Comparison of ENCODE assay signal across 8 mouse cellular contexts in the genomic region with DNA sequence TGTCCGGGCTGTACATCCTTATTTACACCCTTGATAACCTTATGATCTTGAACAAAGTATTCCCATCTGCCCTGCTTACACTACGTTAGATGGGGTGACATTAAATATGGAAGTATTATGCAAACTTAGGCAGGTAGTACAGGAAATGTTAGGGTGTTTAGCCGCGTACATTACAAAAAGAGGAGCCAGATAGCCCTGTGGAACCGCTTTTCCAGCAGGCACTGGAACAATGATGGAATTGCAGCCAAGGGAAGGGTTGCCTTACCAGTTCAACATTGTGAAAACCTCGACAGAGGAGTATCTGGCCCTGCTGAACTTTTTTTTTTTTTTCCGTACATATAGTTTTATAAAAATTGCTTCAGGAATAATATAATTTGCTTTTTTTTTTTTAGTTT. TPM values are rescaled to one million over a fixed set of nuclear protein-coding genes. Genes with fewer than 3 reads are reported as not detected.
A peak's percentile ranks its signal among the peaks of the same experiment; 100 is the strongest.
DNase-seq lines count a peak whose midpoint lies in the region; ATAC-seq lines count a peak whose summit lies in the region.

No protein-coding gene starts in this region.

- H3K4me2 ChIP-seq in kidney, embryonic 14.5 days (replicated peaks; ENCODE audit: low read depth, low read length), result peak overlapping the region; percentile 93
- H3K4me2 ChIP-seq in hindbrain, embryonic 15.5 days, result peak overlapping the region; percentile 83
- peak overlapping the region; percentile 94 for H3K4me2 ChIP-seq in midbrain, embryonic 14.5 days (ENCODE audit: low read length)

- H3K4me1 ChIP-seq in kidney, embryonic 14.5 days (ENCODE audit: control insufficient read depth, insufficient read depth, low read length), result peaks cover 9% of the 10 kb centered on the region; the same call in 1 of the 2 replicates
- H3K4me1 ChIP-seq in hindbrain, embryonic 15.5 days (replicated peaks), result peaks cover 22% of the 10 kb centered on the region
- H3K4me1 ChIP-seq in midbrain, embryonic 14.5 days (ENCODE audit: control insufficient read depth, insufficient read depth, low read length), result peaks cover 13% of the 10 kb centered on the region

- no peak for ATAC-seq in kidney, embryonic 14.5 days (ENCODE audit: low FRiP score, low TSS enrichment)
- no peak; the same call in 1 of the 2 replicates for ATAC-seq in hindbrain, embryonic 15.5 days (ENCODE audit: low FRiP score, low read depth)
- ATAC-seq in midbrain, embryonic 14.5 days (ENCODE audit: low FRiP score, low TSS enrichment), result no peak

- no peaks in the 10 kb centered on the region for H3K9me3 ChIP-seq in kidney, embryonic 14.5 days (ENCODE audit: control insufficient read depth, low read length)
- no peaks in the 10 kb centered on the region for H3K9me3 ChIP-seq in hindbrain, embryonic 15.5 days
- no peaks in the 10 kb centered on the region for H3K9me3 ChIP-seq in midbrain, embryonic 14.5 days (ENCODE audit: control insufficient read depth, low read length)

- peak overlapping the region; percentile 88 for H3K4me3 ChIP-seq in kidney, embryonic 14.5 days (ENCODE audit: low read length)
- peak overlapping the region; percentile 88 for H3K4me3 ChIP-seq in hindbrain, embryonic 15.5 days
- peak overlapping the region; percentile 90 for H3K4me3 ChIP-seq in midbrain, embryonic 14.5 days (replicated peaks; ENCODE audit: low read depth, low read length)

- WGBS in kidney, embryonic 14.5 days, result 19% methylated on average over 7 of the region's 7 CpGs
- WGBS in hindbrain, embryonic 15.5 days, result 19% methylated on average over 7 of the region's 7 CpGs
- WGBS in midbrain, embryonic 14.5 days, result 24% methylated on average over 7 of the region's 7 CpGs

- DNase-seq in kidney, adult 11 months, result no peak
- peak; percentile 13 for DNase-seq in brain, adult 2 months (ENCODE audit: low read depth, low spot score)
- DNase-seq in midbrain, embryonic 14.5 days, result no peak
- no peak for DNase-seq in urinary bladder, postnatal 14 days (ENCODE audit: low spot score)
- no peak for DNase-seq in layer of hippocampus, adult 8-10 months (ENCODE audit: low spot score in 2 of 2)
- no peak for DNase-seq in frontal cortex, postnatal 10 days (ENCODE audit: low spot score in 2 of 2)

- H3K27ac ChIP-seq in kidney, embryonic 14.5 days (ENCODE audit: low read depth, low read length), result no peak overlapping the region
- H3K27ac ChIP-seq in hindbrain, embryonic 15.5 days (replicated peaks), result peak overlapping the region; percentile 86
- peak overlapping the region; percentile 64; the same call in 1 of the 2 replicates for H3K27ac ChIP-seq in midbrain, embryonic 14.5 days (replicated peaks; ENCODE audit: low read depth, low read length)

- H3K27me3 ChIP-seq in kidney, embryonic 14.5 days (ENCODE audit: control insufficient read depth, insufficient read depth, low read length), result no peaks in the 10 kb centered on the region
- H3K27me3 ChIP-seq in hindbrain, embryonic 15.5 days, result no peaks in the 10 kb centered on the region
- no peaks in the 10 kb centered on the region for H3K27me3 ChIP-seq in midbrain, embryonic 14.5 days (ENCODE audit: control insufficient read depth, insufficient read depth, low read length)

- H3K9ac ChIP-seq in kidney, embryonic 14.5 days (ENCODE audit: low read depth, low read length), result peak overlapping the region; percentile 63; the same call in 1 of the 2 replicates
- peak overlapping the region; percentile 72 for H3K9ac ChIP-seq in hindbrain, embryonic 15.5 days
- peak overlapping the region; percentile 76 for H3K9ac ChIP-seq in midbrain, embryonic 14.5 days (replicated peaks; ENCODE audit: low read length)

- H3K36me3 ChIP-seq in kidney, embryonic 14.5 days (ENCODE audit: control insufficient read depth, insufficient read depth, low read length), result peaks cover 4% of the 10 kb centered on the region; the same call in 1 of the 2 replicates
- H3K36me3 ChIP-seq in hindbrain, embryonic 15.5 days, result peaks cover 5% of the 10 kb centered on the region; the same call in 1 of the 2 replicates
- H3K36me3 ChIP-seq in midbrain, embryonic 14.5 days (ENCODE audit: control insufficient read depth, insufficient read depth, low read length), result no peaks in the 10 kb centered on the region

RNA-seq across cellular contexts. Expression of a gene that starts 0.7 kb away (rescaled TPM):
- polyA plus RNA-seq in kidney, embryonic 14.5 days (2014; fragmentation: Nextera tagmentation; extraction: Ambion mirVana), result 25.5 and 26.5 TPM in 2 replicates
- polyA plus RNA-seq in hindbrain, embryonic 15.5 days (2015; fragmentation: Nextera tagmentation; extraction: Ambion mirVana), result 23.8 and 27.3 TPM in 2 replicates
- 25.7 and 27.3 TPM in 2 replicates for polyA plus RNA-seq in midbrain, embryonic 14.5 days (2014; fragmentation: Nextera tagmentation; extraction: Ambion mirVana)
- 10 to 100 TPM; 17.9 to 22.0 (median 19.9) TPM for total RNA-seq in layer of hippocampus, adult 8-10 months (2022)

RNA-seq across cellular contexts. Expression of a gene that starts 0.7 kb away (rescaled TPM):
- polyA plus RNA-seq in kidney, embryonic 14.5 days (2014; fragmentation: Nextera tagmentation; extraction: Ambion mirVana), result 27.3 and 40.8 TPM in 2 replicates
- 67.7 and 68.4 TPM in 2 replicates for polyA plus RNA-seq in hindbrain, embryonic 15.5 days (2015; fragmentation: Nextera tagmentation; extraction: Ambion mirVana)
- 65.6 and 66.8 TPM in 2 replicates for polyA plus RNA-seq in midbrain, embryonic 14.5 days (2014; fragmentation: Nextera tagmentation; extraction: Ambion mirVana)
- total RNA-seq in layer of hippocampus, adult 8-10 months (2022), result 10 to 100 TPM; 90.2 to 98.1 (median 95.1) TPM

RNA-seq across cellular contexts. Expression of a gene that starts 37.3 kb away (rescaled TPM):
- polyA plus RNA-seq in kidney, embryonic 14.5 days (2014; fragmentation: Nextera tagmentation; extraction: Ambion mirVana), result 1.2 and 1.6 TPM in 2 replicates
- polyA plus RNA-seq in hindbrain, embryonic 15.5 days (2015; fragmentation: Nextera tagmentation; extraction: Ambion mirVana), result 0.38 and 0.60 TPM in 2 replicates
- polyA plus RNA-seq in midbrain, embryonic 14.5 days (2014; fragmentation: Nextera tagmentation; extraction: Ambion mirVana), result 1.1 TPM in 1 of 2 replicates, not detected in the other
- 1 to 10 TPM in 2 of 4 experiments, under 1 TPM in 2; 0.64 to 1.2 (median 0.96) TPM for total RNA-seq in layer of hippocampus, adult 8-10 months (2022)

RNA-seq across cellular contexts. Expression of a gene that starts 37.3 kb away (rescaled TPM):
- polyA plus RNA-seq in kidney, embryonic 14.5 days (2014; fragmentation: Nextera tagmentation; extraction: Ambion mirVana), result 18.8 and 43.8 TPM in 2 replicates
- 15.5 and 17.9 TPM in 2 replicates for polyA plus RNA-seq in hindbrain, embryonic 15.5 days (2015; fragmentation: Nextera tagmentation; extraction: Ambion mirVana)
- 13.4 and 20.0 TPM in 2 replicates for polyA plus RNA-seq in midbrain, embryonic 14.5 days (2014; fragmentation: Nextera tagmentation; extraction: Ambion mirVana)
- 10 to 100 TPM in 2 of 4 experiments, 1 to 10 TPM in 2; 9.5 to 13.7 (median 10.9) TPM for total RNA-seq in layer of hippocampus, adult 8-10 months (2022)
